Mouse (Mus musculus): Measurements from ENCODE around the gene Araf. TPM values are rescaled to one million over a fixed set of nuclear protein-coding genes. Genes with fewer than 3 reads are reported as not detected.
"Not testable (repeated sequence)": the region's sequence is repeated elsewhere in the genome, so short reads cannot be mapped to it uniquely, and the experiment has no call there.

The Araf gene
- total RNA-seq, 2 experiments from 2014 or later = 180 to 199 TPM

DNA sequence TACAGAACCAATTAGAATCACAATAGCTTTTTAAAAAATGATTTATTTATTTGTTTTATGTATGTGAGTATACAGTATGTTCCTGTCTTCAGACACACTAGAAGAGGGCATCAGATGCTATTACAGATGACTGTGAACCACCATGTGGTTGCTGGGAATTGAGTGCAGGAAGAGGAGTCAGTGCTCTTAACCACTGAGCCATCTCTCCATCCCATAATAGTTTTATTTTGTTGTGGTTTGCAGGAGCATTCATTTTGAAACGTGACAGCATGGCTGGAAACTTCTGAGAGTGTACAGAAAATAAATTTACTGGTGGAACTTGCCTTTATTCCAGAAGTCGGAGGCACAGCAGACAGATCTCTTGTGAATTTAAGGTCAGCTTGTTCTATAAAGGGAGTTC, 3.8 kb downstream of the Araf start:
- Histone ChIP-seq H3K27ac (no peak overlapping the region), H3K4me3 (no peak overlapping the region)
- no peak for DNase-seq (ENCODE audit: low spot score in 2 of 2)
- no peak for TF ChIP-seq CTCF (conservative IDR thresholded peaks at IDR 0.05)

GRCm38 (mm10) chrX:20804301-20804700, 6.7 kb downstream of the Araf start:
- H3K27ac ChIP-seq; DNase-seq (ENCODE audit: low spot score in 2 of 2); H3K4me3 ChIP-seq: not testable (repeated sequence)
- peak; percentile 67 for TF ChIP-seq CTCF (conservative IDR thresholded peaks at IDR 0.05)

GRCm38 (mm10) chrX:20806295-20806694, 8.7 kb downstream of the Araf start:
- no peak overlapping the region for H3K4me3 ChIP-seq
- H3K27ac ChIP-seq = no peak overlapping the region
- no peak for TF ChIP-seq CTCF (conservative IDR thresholded peaks at IDR 0.05)
- DNase-seq (ENCODE audit: low spot score in 2 of 2) = no peak

DNA sequence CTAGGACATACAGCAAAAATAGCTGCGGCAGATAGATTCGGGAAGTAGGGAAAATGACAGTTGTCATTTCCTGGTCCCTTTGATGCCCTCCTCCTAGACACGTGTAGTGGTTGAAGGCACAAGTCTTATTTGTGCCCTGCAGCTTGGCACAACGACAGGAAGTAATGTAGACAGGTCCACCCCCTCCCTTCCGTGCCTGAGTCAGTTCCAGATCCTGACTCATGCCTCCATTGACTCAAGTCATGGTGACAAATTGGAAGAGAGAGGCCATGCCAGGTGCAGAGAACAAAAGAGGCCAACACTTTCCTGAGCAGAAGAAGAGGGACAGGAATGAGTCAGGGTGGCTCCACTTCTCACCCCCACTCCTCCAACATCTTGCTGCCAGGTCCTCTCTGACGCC, 19.4 kb downstream of the Araf start:
- H3K27ac ChIP-seq = no peak overlapping the region
- TF ChIP-seq CTCF (conservative IDR thresholded peaks at IDR 0.05) = no peak
- no peak overlapping the region for H3K4me3 ChIP-seq
- DNase-seq (ENCODE audit: low spot score in 2 of 2) = no peak

DNA sequence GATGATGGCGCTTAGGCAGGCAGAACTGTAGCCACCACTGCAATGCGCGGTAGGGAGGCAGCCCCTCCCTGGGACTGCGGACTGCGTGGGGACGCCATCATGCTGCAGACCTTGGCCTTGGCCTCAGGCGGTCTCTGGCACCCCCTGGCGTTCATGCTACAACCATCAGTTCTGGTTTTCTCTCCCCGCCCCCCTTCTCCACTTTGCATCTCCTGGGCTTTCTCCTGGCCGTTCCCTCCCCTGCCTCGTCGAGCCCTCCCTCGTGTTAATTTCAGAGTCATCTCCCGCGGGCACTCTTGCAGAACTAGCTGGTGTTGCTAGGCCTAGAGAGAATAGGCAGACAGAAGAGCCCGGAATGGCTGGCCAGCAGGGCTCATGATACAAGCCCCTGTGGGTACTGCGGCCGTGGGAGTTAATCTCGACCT, 21.6 kb downstream of the Araf start:
- peak; percentile 78 to 79 for DNase-seq (ENCODE audit: low spot score in 2 of 2)
- H3K27ac ChIP-seq = peak overlapping the region; percentile 92
- H3K4me3 ChIP-seq = peak overlapping the region; percentile 57
- peak; percentile 75 for TF ChIP-seq CTCF (conservative IDR thresholded peaks at IDR 0.05)

- peak; percentile 56 for TF ChIP-seq CTCF (conservative IDR thresholded peaks at IDR 0.05)
- peak overlapping the region; percentile 92 for H3K27ac ChIP-seq
- H3K4me3 ChIP-seq = peak overlapping the region; percentile 57
- DNase-seq (ENCODE audit: low spot score in 2 of 2) = peak; percentile 25 to 32
Measured at GRCm38 (mm10) chrX:20819708-20820426, 22.3 kb downstream of the Araf start.

DNA sequence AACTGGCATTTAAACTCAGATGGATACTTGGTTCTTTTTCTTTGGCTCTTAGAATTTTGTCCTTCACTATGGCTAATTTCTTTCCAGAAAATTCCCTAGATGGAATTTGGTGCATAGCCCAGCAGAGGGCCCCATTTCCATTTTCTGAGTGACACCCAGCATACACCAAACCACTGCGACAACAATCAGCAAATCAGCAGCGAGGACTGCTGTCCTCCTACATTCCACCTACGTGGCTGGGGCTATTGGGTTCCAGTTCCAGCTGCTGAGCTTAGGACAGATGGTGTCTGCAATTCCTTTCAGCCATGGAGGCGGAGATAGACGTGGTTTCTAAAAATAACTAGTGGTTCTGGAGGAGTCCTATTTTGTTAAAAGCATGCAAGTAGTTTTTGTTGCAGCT, 31.3 kb downstream of the Araf start:
- TF ChIP-seq CTCF (conservative IDR thresholded peaks at IDR 0.05) = peak; percentile 75
- Histone ChIP-seq H3K27ac (peak overlapping the region; percentile 59; the same call in 1 of the 2 replicates), H3K4me3 (no peak overlapping the region; the same call in 1 of the 2 replicates)
- peak; percentile 55 to 77 for DNase-seq (ENCODE audit: low spot score in 2 of 2)

GRCm38 (mm10) chrX:20847232-20847631, 49.6 kb downstream of the Araf start:
- no peak overlapping the region for H3K27ac ChIP-seq
- DNase-seq (ENCODE audit: low spot score in 2 of 2) = no peak

DNA sequence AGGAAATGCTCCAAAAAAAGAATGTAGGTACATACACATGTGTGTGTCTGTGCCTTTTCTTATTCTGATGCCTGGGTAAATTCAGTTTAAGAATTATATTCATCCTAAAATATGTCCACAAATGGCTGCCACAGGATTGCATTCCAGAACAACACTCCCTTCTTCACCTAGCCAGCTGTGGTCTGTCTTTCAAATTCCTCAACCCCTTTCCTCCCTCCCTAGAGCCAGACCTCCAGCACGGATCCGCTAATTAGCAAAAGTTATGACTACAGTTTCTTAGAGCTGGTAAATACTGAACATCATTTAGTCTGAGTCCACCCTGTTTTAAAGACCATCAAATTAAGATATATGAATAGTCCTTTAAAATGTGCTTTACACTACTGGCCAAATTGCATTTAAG, 50.2 kb downstream of the Araf start:
- no peak for DNase-seq (ENCODE audit: low spot score in 2 of 2)
- H3K4me3 ChIP-seq = peak overlapping the region; percentile 49
- no peak for TF ChIP-seq CTCF (conservative IDR thresholded peaks at IDR 0.05)
- H3K27ac ChIP-seq = peak overlapping the region; percentile 87

More at GRCm38 (mm10) chrX:20847232-20847631, 49.6 kb downstream of the Araf start:
- no peak overlapping the region for H3K4me3 ChIP-seq
- no peak for TF ChIP-seq CTCF (conservative IDR thresholded peaks at IDR 0.05)

- H3K4me3 ChIP-seq = peak overlapping the region; percentile 75
- peak overlapping the region; percentile 96 for H3K27ac ChIP-seq
- TF ChIP-seq CTCF (conservative IDR thresholded peaks at IDR 0.05) = no peak
- peak; percentile 88 to 95 for DNase-seq (ENCODE audit: low spot score in 2 of 2)
Measured at GRCm38 (mm10) chrX:20848256-20848984, 50.8 kb downstream of the Araf start.

DNA sequence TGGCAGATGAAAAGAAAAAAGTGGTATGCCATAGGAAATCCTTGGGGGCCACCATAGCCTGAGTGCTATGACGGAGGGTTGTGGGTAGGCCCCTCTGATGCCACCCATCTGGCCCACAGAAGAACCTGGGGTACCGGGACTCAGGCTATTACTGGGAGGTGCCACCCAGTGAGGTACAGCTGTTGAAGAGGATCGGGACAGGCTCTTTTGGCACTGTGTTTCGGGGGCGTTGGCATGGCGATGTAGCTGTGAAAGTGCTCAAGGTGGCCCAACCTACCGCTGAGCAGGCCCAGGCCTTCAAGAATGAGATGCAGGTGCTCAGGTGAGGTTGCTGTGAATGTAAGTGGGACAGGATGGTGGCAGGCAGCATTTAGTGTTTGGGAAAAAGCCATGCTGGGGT, 56.2 kb downstream of the Araf start:
- Histone ChIP-seq H3K4me3 (no peak overlapping the region), H3K27ac (no peak overlapping the region)
- TF ChIP-seq CTCF (conservative IDR thresholded peaks at IDR 0.05) = no peak
- DNase-seq (ENCODE audit: low spot score in 2 of 2) = no peak

DNA sequence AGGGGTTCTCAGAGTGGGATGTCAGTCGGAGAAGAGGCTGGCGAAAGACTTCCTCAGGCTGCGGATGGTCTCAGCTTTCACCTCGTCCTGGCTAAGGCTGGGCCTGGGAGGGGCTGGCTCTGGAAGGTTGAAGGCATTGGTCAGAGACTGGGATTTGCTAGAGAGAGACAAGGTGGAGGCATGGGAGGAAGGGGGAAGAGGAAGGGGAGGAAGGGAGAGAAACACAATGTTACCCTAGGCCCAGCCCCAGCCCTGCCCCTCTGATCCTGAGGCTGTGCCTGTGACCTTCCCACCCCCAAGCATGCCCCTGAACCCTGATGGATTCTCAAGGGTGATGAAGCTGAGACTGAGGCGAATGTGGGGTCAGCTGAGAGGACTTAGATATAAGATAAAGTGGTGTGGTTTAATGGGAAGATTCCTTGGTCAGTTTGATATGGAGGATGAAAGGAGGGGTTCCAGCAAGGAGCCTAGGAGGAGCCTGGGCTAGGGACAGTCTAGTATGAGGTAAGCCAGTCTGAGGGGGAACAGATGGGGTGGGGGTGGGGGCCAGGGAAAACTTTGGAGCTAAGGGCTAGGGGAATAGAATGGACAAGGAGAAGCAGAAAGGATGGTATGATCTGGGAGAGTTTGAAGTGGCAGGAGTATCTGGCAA, 64.0 kb downstream of the Araf start:
- no peak for DNase-seq (ENCODE audit: low spot score in 2 of 2)
- Histone ChIP-seq H3K27ac (no peak overlapping the region; the same call in 1 of the 2 replicates), H3K4me3 (no peak overlapping the region)
- no peak for TF ChIP-seq CTCF (conservative IDR thresholded peaks at IDR 0.05)
